Mouse (Mus musculus): Measurements from ENCODE around the gene Crk. TPM values are rescaled to one million over a fixed set of nuclear protein-coding genes. Genes with fewer than 3 reads are reported as not detected.

Gene Crk
- 44.1 and 45.6 TPM in 2 replicates for total RNA-seq (2014; fragmentation: Nextera tagmentation)
- 52.5 and 61.2 TPM in 2 replicates for total RNA-seq (2017)
- polyA plus RNA-seq (2012) = 98.0 and 129 TPM in 2 replicates

DNA sequence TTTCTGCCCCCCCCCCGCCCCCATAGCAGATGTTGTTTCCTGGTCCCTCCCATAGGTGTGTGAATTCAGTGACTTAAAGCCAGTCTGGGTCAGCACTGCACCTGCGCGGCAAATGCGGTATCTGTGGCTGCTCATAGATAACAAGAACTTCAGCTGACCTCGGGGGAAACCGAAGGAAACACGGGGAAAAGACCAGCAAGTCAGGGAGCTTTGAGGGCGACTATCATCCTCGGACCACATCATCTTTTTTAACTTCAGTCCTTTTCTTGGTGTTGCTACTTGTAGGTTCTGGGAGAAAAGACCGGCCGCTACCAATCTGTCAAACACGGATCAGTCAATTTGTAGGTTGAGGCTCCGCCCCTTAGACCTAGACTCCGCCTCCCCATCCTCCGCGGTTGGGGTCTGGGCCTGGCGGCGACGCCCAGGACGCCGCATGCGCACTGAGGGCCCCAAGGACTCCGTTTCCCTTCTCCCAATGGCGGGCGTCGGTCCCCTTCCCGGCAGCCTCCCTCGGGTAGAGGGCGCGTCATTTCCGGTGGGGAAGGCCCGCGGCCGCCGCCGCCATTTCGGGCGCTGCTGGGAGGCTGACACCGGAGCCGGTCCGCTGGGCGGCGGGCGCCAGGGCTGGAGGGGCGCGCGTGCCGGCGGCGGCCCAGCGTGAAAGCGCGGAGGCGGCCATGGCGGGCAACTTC lies at the start of gene Crk:
Gene Crk, plus strand, starts transcription at position 513 of the 692 bp plus-strand sequence.
- TF ChIP-seq GATA1 (IDR thresholded peaks at IDR 0.05; ENCODE audit: borderline replicate concordance, low read length) = no peak
- Histone ChIP-seq H3K4me3 (ENCODE audit: low read depth, low read length) (peak within 1 kb of the TSS; percentile 98), H3K27me3 (ENCODE audit: insufficient read depth, low read length) (no peaks in the 10 kb centered on the region), H3K36me3 (replicated peaks) (peaks cover 24% of the 10 kb centered on the region), H3K9me3 (replicated peaks) (no peaks in the 10 kb centered on the region), H3K4me1 (ENCODE audit: insufficient read depth, low read depth, low read length) (peaks cover 38% of the 10 kb centered on the region)
- peak; percentile 91 for ATAC-seq (ENCODE audit: extremely low read depth, insufficient number of reproducible peaks, low FRiP score, poor library complexity, severe bottlenecking)
- DNase-seq (ENCODE audit: low spot score) = peak; percentile 97

DNA sequence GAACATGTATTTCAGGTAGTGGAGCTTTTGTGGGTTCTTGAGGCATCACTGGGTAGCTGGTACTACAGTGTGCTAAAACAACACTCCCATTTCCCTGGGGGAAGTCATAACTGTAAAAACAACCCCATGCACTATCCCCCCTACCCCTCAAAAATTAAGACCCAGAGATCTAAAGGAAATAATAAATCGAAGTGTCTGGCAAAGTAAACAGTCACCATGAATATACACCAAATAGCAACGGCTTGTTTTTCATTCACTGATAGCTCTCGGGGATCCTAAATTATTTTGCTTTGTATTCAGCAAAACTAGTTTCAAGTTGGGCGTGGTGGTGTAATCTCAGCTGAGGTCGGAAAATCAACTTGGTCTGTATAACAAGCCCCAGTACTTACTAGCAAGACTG lies 49.0 kb upstream of the Crk start:
- H3K4me3 ChIP-seq (ENCODE audit: low read depth, low read length) = peak overlapping the region; percentile 91
- TF ChIP-seq CTCF (IDR thresholded peaks at IDR 0.05; ENCODE audit: low read depth, low read length) (no peak), TAL1 (conservative IDR thresholded peaks at IDR 0.05; ENCODE audit: low read depth, low read length) (no peak), POLR2AphosphoS5 (IDR thresholded peaks at IDR 0.05; ENCODE audit: insufficient replicate concordance, low read depth, low read length) (no peak; the same call in 1 of the 2 replicates), GATA1 (IDR thresholded peaks at IDR 0.05; ENCODE audit: borderline replicate concordance, low read length) (no peak), GATA2 (IDR thresholded peaks at IDR 0.05; ENCODE audit: borderline replicate concordance, low read depth, low read length) (no peak)
- peaks cover 26% of the 10 kb centered on the region for H3K4me1 ChIP-seq (ENCODE audit: insufficient read depth, low read depth, low read length)
- no peaks in the 10 kb centered on the region for H3K27me3 ChIP-seq (ENCODE audit: insufficient read depth, low read length)
- H3K9me3 ChIP-seq (replicated peaks) = no peaks in the 10 kb centered on the region
- DNase-seq (ENCODE audit: low spot score) (no peak), ATAC-seq (ENCODE audit: extremely low read depth, insufficient number of reproducible peaks, low FRiP score, poor library complexity, severe bottlenecking) (no peak)
- peaks cover 68% of the 10 kb centered on the region for H3K36me3 ChIP-seq (replicated peaks)

DNA sequence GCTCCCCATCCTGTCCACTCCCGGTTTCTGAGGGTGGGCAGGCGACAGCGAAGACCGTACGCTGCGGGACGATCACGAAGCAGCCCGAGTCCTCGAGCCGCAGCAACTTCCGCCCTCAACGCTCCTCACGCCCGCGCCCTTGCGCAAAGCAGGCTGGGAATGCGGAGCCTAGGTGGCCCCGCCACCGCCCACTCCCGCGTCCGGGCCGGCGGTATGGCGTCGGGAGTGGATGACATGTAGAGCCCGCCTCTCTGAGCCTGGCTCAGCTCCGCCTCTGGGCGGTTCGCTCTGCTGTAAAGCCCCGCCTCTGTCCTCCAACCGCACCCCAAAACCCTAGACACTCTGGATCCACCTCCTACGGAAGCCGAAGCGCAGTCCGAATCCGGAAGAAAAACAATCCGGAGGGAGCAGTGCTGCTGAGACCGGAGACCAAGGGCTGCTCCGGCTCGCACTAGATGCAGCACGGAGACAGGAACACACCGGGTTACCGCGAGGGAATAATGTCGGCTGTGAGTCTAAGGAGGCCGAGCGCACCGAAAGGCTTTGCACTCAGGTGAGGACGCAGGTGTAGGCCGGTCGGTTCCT lies 48.3 kb upstream of the Crk start, which contains the start of gene Inpp5k:
Gene Inpp5k, plus strand, starts transcription at position 344 of the 585 bp plus-strand sequence.
- Histone ChIP-seq H3K9me3 (replicated peaks) (no peaks in the 10 kb centered on the region), H3K4me1 (ENCODE audit: insufficient read depth, low read depth, low read length) (peaks cover 26% of the 10 kb centered on the region), H3K27me3 (ENCODE audit: insufficient read depth, low read length) (no peaks in the 10 kb centered on the region), H3K36me3 (replicated peaks) (peaks cover 68% of the 10 kb centered on the region), H3K4me3 (ENCODE audit: low read depth, low read length) (peak within 1 kb of the TSS; percentile 91)
- ATAC-seq (ENCODE audit: extremely low read depth, insufficient number of reproducible peaks, low FRiP score, poor library complexity, severe bottlenecking) = peak; percentile 98
- no peak for TF ChIP-seq GATA2 (IDR thresholded peaks at IDR 0.05; ENCODE audit: borderline replicate concordance, low read depth, low read length)
- 0 out of 2 replicates have a peak, but pooled peaks have one; percentile 24 for TF ChIP-seq POLR2AphosphoS5 (IDR thresholded peaks at IDR 0.05; ENCODE audit: insufficient replicate concordance, low read depth, low read length)
- peak; percentile 95 for DNase-seq (ENCODE audit: low spot score)

DNA sequence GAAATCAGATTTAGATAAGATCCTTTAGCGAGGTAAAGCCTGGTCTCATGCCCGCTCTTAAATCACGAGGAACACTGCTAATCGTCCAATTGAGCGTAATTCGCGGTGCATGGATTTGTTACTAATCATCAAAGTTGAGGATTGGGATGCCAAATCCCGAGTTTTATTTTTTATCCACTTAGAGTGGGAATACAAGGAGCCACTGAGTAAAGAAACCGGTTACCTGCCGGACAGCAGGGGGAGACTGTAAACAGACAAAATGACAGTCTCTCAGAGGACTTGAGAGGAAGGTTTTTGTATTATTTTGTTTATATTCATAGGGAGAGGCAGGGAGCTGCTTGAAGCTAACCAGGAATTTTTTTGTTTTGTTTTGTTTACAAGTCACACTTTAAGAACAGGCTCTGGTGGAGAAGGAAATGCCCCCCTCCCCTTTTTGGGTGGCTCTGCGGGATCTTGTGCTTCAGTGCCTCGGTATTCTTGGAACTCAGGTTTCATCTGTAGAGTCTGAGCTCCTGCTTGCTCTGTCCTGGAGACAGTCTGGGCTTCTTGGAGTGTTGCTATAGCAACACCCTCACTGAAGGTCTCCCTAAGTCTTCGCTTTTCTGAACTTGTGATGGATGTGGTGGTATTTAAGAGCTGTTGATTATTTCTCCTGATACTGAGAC lies 47.4 kb upstream of the Crk start:
- DNase-seq (ENCODE audit: low spot score) = no peak
- TF ChIP-seq TAL1 (conservative IDR thresholded peaks at IDR 0.05; ENCODE audit: low read depth, low read length) = no peak
- TF ChIP-seq POLR2AphosphoS5 (IDR thresholded peaks at IDR 0.05; ENCODE audit: insufficient replicate concordance, low read depth, low read length) = no peak
- TF ChIP-seq CTCF (IDR thresholded peaks at IDR 0.05; ENCODE audit: low read depth, low read length) = no peak
- no peak for TF ChIP-seq GATA2 (IDR thresholded peaks at IDR 0.05; ENCODE audit: borderline replicate concordance, low read depth, low read length)
- no peak for TF ChIP-seq GATA1 (IDR thresholded peaks at IDR 0.05; ENCODE audit: borderline replicate concordance, low read length)
- Histone ChIP-seq H3K36me3 (replicated peaks) (peaks cover 68% of the 10 kb centered on the region), H3K27me3 (ENCODE audit: insufficient read depth, low read length) (no peaks in the 10 kb centered on the region), H3K4me3 (ENCODE audit: low read depth, low read length) (peak overlapping the region; percentile 91), H3K4me1 (ENCODE audit: insufficient read depth, low read depth, low read length) (peaks cover 26% of the 10 kb centered on the region), H3K9me3 (replicated peaks) (no peaks in the 10 kb centered on the region)
- ATAC-seq (ENCODE audit: extremely low read depth, insufficient number of reproducible peaks, low FRiP score, poor library complexity, severe bottlenecking) = no peak

DNA sequence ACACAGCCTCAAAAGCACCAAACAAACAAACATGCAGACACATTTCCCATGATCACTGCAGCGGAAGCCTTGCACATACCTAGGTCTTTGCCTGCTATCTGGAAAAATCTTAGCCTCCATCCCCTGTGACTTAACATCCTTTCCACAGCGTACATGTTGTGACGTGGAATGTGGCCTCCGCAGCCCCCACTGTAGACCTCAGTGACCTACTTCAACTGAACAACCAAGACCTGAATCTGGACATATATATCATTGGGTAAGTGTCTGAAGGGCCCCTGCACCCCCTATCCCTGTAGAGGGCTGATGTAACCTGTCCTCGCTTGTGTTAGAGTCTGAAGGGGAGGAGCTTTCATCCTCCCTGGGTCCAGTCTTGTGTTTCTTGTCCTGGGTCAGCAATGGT lies 46.1 kb upstream of the Crk start:
- TF ChIP-seq GATA2 (IDR thresholded peaks at IDR 0.05; ENCODE audit: borderline replicate concordance, low read depth, low read length) (no peak), TAL1 (conservative IDR thresholded peaks at IDR 0.05; ENCODE audit: low read depth, low read length) (no peak)
- no peak for DNase-seq (ENCODE audit: low spot score)
- Histone ChIP-seq H3K4me1 (ENCODE audit: insufficient read depth, low read depth, low read length) (peaks cover 26% of the 10 kb centered on the region), H3K9me3 (replicated peaks) (no peaks in the 10 kb centered on the region), H3K36me3 (replicated peaks) (peaks cover 68% of the 10 kb centered on the region), H3K27me3 (ENCODE audit: insufficient read depth, low read length) (no peaks in the 10 kb centered on the region), H3K4me3 (ENCODE audit: low read depth, low read length) (no peak overlapping the region)
- ATAC-seq (ENCODE audit: extremely low read depth, insufficient number of reproducible peaks, low FRiP score, poor library complexity, severe bottlenecking) = no peak

DNA sequence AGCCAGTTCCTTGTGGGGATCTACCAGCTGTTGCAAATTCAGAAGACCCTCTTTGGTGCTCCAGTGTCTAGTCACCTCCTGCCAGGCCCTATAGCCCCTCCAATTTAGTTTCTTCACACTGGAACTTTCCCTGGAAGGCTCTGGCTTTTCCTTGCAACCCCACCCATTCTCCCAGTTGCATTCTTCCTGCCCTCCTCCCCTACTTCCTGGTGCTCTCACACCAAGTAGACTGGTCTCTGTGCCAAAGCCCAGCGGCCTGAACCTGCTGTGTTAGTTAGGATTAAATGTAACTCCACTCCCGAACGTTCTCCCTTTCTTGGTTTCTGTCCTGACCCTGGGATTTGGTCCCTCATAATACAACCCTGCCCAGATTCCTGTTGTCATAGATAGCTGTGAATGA lies 44.3 kb upstream of the Crk start:
- TF ChIP-seq CTCF (IDR thresholded peaks at IDR 0.05; ENCODE audit: low read depth, low read length) (no peak), GATA2 (IDR thresholded peaks at IDR 0.05; ENCODE audit: borderline replicate concordance, low read depth, low read length) (no peak), POLR2AphosphoS5 (IDR thresholded peaks at IDR 0.05; ENCODE audit: insufficient replicate concordance, low read depth, low read length) (no peak), GATA1 (IDR thresholded peaks at IDR 0.05; ENCODE audit: borderline replicate concordance, low read length) (no peak), TAL1 (conservative IDR thresholded peaks at IDR 0.05; ENCODE audit: low read depth, low read length) (no peak)
- Histone ChIP-seq H3K4me1 (ENCODE audit: insufficient read depth, low read depth, low read length) (peaks cover 21% of the 10 kb centered on the region), H3K9me3 (replicated peaks) (no peaks in the 10 kb centered on the region), H3K4me3 (ENCODE audit: low read depth, low read length) (no peak overlapping the region), H3K36me3 (replicated peaks) (peaks cover 68% of the 10 kb centered on the region), H3K27me3 (ENCODE audit: insufficient read depth, low read length) (no peaks in the 10 kb centered on the region)
- ATAC-seq (ENCODE audit: extremely low read depth, insufficient number of reproducible peaks, low FRiP score, poor library complexity, severe bottlenecking) (no peak), DNase-seq (ENCODE audit: low spot score) (no peak)

All from G1E (cell line).